Comparison of ENCODE assay signal across 23 mouse cellular contexts in the genomic region with DNA sequence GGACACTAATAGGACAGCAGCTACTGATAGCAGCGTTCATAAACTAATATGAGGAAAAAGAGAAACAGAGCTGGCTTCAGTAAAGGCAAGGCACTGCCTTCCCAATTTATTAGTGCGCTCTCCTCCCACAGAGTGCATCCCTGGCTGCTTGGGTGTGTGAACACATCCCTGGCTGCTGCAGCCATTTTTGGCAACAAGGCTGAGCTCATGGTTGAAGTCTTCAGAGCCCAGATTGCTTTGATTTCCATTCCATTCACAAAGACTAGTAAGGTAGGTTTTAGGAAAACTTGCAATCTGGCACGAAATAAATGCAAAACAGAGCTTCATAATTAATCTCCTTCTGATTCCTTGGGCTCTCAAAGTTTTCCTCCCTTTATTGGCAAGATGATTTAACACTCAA.
DNase-seq lines count a peak whose midpoint lies in the region; ATAC-seq and TF ChIP-seq lines count a peak whose summit lies in the region.
"Had no signal": no experiment of that assay in that cellular context is flagged by ENCODE, and none has a peak within 500 bp of the region (broad histone marks: within the 10 kb centered on the region; RNA-seq: fewer than 3 reads in every experiment).

No protein-coding gene starts in this region.

- no peak overlapping the region for H3K4me3 ChIP-seq in ES-Bruce4 (ENCODE audit: low read depth, low read length)
- H3K4me3 ChIP-seq in stomach, embryonic 14.5 days (ENCODE audit: low read depth, low read length), result no peak overlapping the region
- H3K4me3 ChIP-seq: embryonic facial prominence, embryonic 12.5 days; forebrain, embryonic 12.5 days; heart, adult 2 months; hindbrain, embryonic 12.5 days; limb, embryonic 12.5 days; liver, embryonic 12.5 days; midbrain, embryonic 12.5 days; neural tube, embryonic 15.5 days had no signal

- H3K4me2 ChIP-seq in stomach, embryonic 14.5 days (replicated peaks; ENCODE audit: low read depth, low read length), result no peak overlapping the region
- H3K4me2 ChIP-seq: embryonic facial prominence, embryonic 12.5 days; forebrain, embryonic 12.5 days; hindbrain, embryonic 12.5 days; limb, embryonic 12.5 days; liver, embryonic 12.5 days; midbrain, embryonic 12.5 days; neural tube, embryonic 15.5 days had no signal

- H3K9ac ChIP-seq in ES-Bruce4 (ENCODE audit: low read depth, poor library complexity, severe bottlenecking), result no peak overlapping the region
- H3K9ac ChIP-seq in stomach, embryonic 14.5 days (replicated peaks; ENCODE audit: low read depth, low read length), result no peak overlapping the region
- H3K9ac ChIP-seq: embryonic facial prominence, embryonic 12.5 days; forebrain, embryonic 12.5 days; hindbrain, embryonic 12.5 days; limb, embryonic 12.5 days; liver, embryonic 12.5 days; midbrain, embryonic 12.5 days; neural tube, embryonic 15.5 days had no signal

- no peaks in the 10 kb centered on the region for H3K36me3 ChIP-seq in ES-Bruce4 (ENCODE audit: control insufficient read depth, insufficient read depth, low read length, poor library complexity, severe bottlenecking)
- H3K36me3 ChIP-seq in stomach, embryonic 14.5 days (ENCODE audit: control insufficient read depth, insufficient read depth, low read length), result no peaks in the 10 kb centered on the region
- H3K36me3 ChIP-seq: embryonic facial prominence, embryonic 12.5 days; forebrain, embryonic 12.5 days; hindbrain, embryonic 12.5 days; limb, embryonic 12.5 days; liver, embryonic 12.5 days; midbrain, embryonic 12.5 days; neural tube, embryonic 15.5 days had no signal

- TF ChIP-seq EP300 in ES-Bruce4 (IDR thresholded peaks at IDR 0.05; ENCODE audit: insufficient read depth, low read depth, low read length), result no peak

- no peak for TF ChIP-seq CTCF in ES-Bruce4 (IDR thresholded peaks at IDR 0.05; ENCODE audit: low read depth, low read length)

- no peak for TF ChIP-seq POLR2A in ES-Bruce4 (IDR thresholded peaks at IDR 0.05; ENCODE audit: insufficient read depth, low read length)

- H3K27me3 ChIP-seq in ES-Bruce4 (ENCODE audit: control insufficient read depth, insufficient read depth, low read length, poor library complexity, severe bottlenecking), result no peaks in the 10 kb centered on the region
- H3K27me3 ChIP-seq in stomach, embryonic 14.5 days (ENCODE audit: control insufficient read depth, insufficient read depth, low read length), result no peaks in the 10 kb centered on the region
- H3K27me3 ChIP-seq: embryonic facial prominence, embryonic 12.5 days; forebrain, embryonic 12.5 days; hindbrain, embryonic 12.5 days; liver, embryonic 12.5 days; midbrain, embryonic 12.5 days; neural tube, embryonic 15.5 days had no signal

- H3K9me3 ChIP-seq in ES-Bruce4 (replicated peaks; ENCODE audit: control insufficient read depth, insufficient read depth, low read length, poor library complexity, severe bottlenecking), result no peaks in the 10 kb centered on the region
- no peaks in the 10 kb centered on the region for H3K9me3 ChIP-seq in stomach, embryonic 14.5 days (ENCODE audit: control insufficient read depth, low read depth, low read length)
- H3K9me3 ChIP-seq: embryonic facial prominence, embryonic 12.5 days; forebrain, embryonic 12.5 days; hindbrain, embryonic 12.5 days; limb, embryonic 12.5 days; liver, embryonic 12.5 days; midbrain, embryonic 12.5 days; neural tube, embryonic 15.5 days had no signal

- no peak for ATAC-seq in stomach, embryonic 14.5 days (ENCODE audit: insufficient number of reproducible peaks, insufficient read depth, low FRiP score, low read depth)
- ATAC-seq in megakaryocyte-erythroid progenitor cell, adult 5-6 weeks (replicated peaks; ENCODE audit: low FRiP score, low TSS enrichment, poor library complexity, severe bottlenecking), result no peak
- ATAC-seq: liver, embryonic 12.5 days had no signal

- H3K27ac ChIP-seq in ES-Bruce4 (ENCODE audit: insufficient read depth, low read length), result 0 out of 2 replicates have a peak overlapping the region, but pooled peaks have one; percentile 44
- 0 out of 2 replicates have a peak overlapping the region, but pooled peaks have one; percentile 18 for H3K27ac ChIP-seq in stomach, embryonic 14.5 days (ENCODE audit: low read length)
- H3K27ac ChIP-seq: forebrain, embryonic 12.5 days; heart, adult 2 months; hindbrain, embryonic 12.5 days; limb, embryonic 12.5 days; liver, embryonic 12.5 days; midbrain, embryonic 12.5 days; neural tube, embryonic 15.5 days had no signal

- 52% methylated on average over 3 of the region's 3 CpGs for WGBS in stomach, embryonic 14.5 days

- H3K4me1 ChIP-seq in ES-Bruce4 (ENCODE audit: control insufficient read depth, insufficient read depth, low read length), result peaks cover 2% of the 10 kb centered on the region
- H3K4me1 ChIP-seq in stomach, embryonic 14.5 days (ENCODE audit: control insufficient read depth, insufficient read depth, low read length), result peaks cover 13% of the 10 kb centered on the region
- H3K4me1 ChIP-seq: hindbrain, embryonic 12.5 days; neural tube, embryonic 15.5 days had no signal

- peak; percentile 21 to 41 for DNase-seq in cerebellum, adult 18-20 months
- no peak for DNase-seq in cerebellum, adult 11-12 months
- DNase-seq in layer of hippocampus, adult 11-12 months (ENCODE audit: low spot score), result peak; percentile 36
- no peak for DNase-seq in layer of hippocampus, postnatal 10 days (ENCODE audit: low spot score in 2 of 2)
- DNase-seq: adrenal gland, postnatal 25 days; gastrocnemius, postnatal 36 days; heart, adult 2 months; kidney, adult 18-20 months; kidney, postnatal 4 days; lung, postnatal 10 days; right cerebral cortex, postnatal 25 days; thymus, adult 18-20 months; thymus, postnatal 36 days had no signal

Comparison
In these comparisons a context has a peak if more than half of its experiments do, and no peak if none do; other contexts are left out.
1. DNase-seq: peak in cerebellum, adult 18-20 months (2 of 2) and layer of hippocampus, adult 11-12 months (single experiment); none in cerebellum, adult 11-12 months (single experiment) and layer of hippocampus, postnatal 10 days (0 of 2).